Mouse (Mus musculus): ENCODE measurements around the gene Gk2. TPM values are rescaled to one million over a fixed set of nuclear protein-coding genes. Genes with fewer than 3 reads are reported as not detected.

Gk2 gene
- polyA plus RNA-seq, 1 experiment: not detected

Other genes with a start within 250 kb of the Gk2 start
- 0.02 and 0.04 TPM in 2 replicates for gene Naa11, start 64.6 kb downstream of the Gk2 start, polyA plus RNA-seq (2012; rRNA removed)

All from frontal cortex, adult 2 months (tissue).